Mouse (Mus musculus) heart, postnatal 0 days (tissue): Measurements from ENCODE around the gene Crim1. TPM values are rescaled to one million over a fixed set of nuclear protein-coding genes. Genes with fewer than 3 reads are reported as not detected.

ENCODE experiments used
- ATAC-seq: fragments of 200-750 bp; cut with Nextera tagmentation; 2 replicates; pipeline ENCODE4 v1.8.0; 2017; ENCODE audit warnings: low read depth, moderate number of reproducible peaks, moderate library complexity; ENCODE audit not compliant: insufficient read depth
- DNase-seq: peaks from one replicate; pipeline ENCODE4 v3.0.0-alpha.2; 2016; ENCODE audit warnings: low spot score
- H3K27ac ChIP-seq: fragments of 300-500 bp; sonication (generic); 2 replicates; pipeline ENCODE4 v1.5.1; 2014; ENCODE audit warnings: low read depth, mild to moderate bottlenecking
- H3K27me3 ChIP-seq: fragments of 300-500 bp; sonication (generic); 2 replicates; pipeline ENCODE4 v1.6.1; 2014; ENCODE audit warnings: low read length, mixed read lengths; ENCODE audit not compliant: control insufficient read depth, insufficient read depth
- H3K36me3 ChIP-seq: fragments of 300-500 bp; sonication (generic); replicated peaks from 2 replicates; pipeline ENCODE4 v1.6.1; 2014; ENCODE audit warnings: low read length, mixed read lengths; ENCODE audit not compliant: control insufficient read depth, insufficient read depth
- H3K4me1 ChIP-seq: fragments of 300-500 bp; sonication (generic); 2 replicates; pipeline ENCODE4 v1.6.1; 2014; ENCODE audit warnings: antibody characterized with exemption; ENCODE audit not compliant: control insufficient read depth, insufficient read depth
- H3K4me2 ChIP-seq: fragments of 300-500 bp; sonication (generic); 2 replicates; pipeline ENCODE4 v1.6.1; 2014; ENCODE audit warnings: low read depth, mild to moderate bottlenecking, low read length, moderate library complexity
- H3K4me3 ChIP-seq: fragments of 300-500 bp; sonication (generic); 2 replicates; pipeline ENCODE4 v1.5.1; 2014; ENCODE audit warnings: low read depth, low read length
- H3K9ac ChIP-seq: fragments of 300-500 bp; sonication (generic); replicated peaks from 2 replicates; pipeline ENCODE4 v1.6.1; 2014; ENCODE audit warnings: low read depth, low read length, mixed read lengths
- H3K9me3 ChIP-seq: fragments of 300-500 bp; sonication (generic); replicated peaks from 2 replicates; pipeline ENCODE4 v1.6.1; 2016; ENCODE audit warnings: low read length; ENCODE audit not compliant: control insufficient read depth
- CTCF ChIP-seq: IDR thresholded peaks from 2 replicates; pipeline ENCODE4 v1.5.1; 2016; ENCODE audit warnings: antibody characterized with exemption, control low read depth, low read depth
- EP300 ChIP-seq: IDR thresholded peaks from 2 replicates; pipeline ENCODE4 v1.6.1; 2016; ENCODE audit warnings: antibody characterized with exemption, low read depth
- WGBS: fragments of 180-500 bp; shearing (Covaris S2); extraction: QIAGEN DNeasy Blood & Tissue Kit; methylation state at CpG from one replicate; pipeline ENCODE4 v1.1.7; 2014; 5-methylcytosine and 5-hydroxymethylcytosine counted together
- polyA plus RNA-seq: library from polyadenylated mRNA; unstranded; fragments of >200 nt; fragmentation: Nextera tagmentation; extraction: Ambion mirVana; gene quantifications from 2 replicates; pipeline ENCODE4 v1.2.1, GENCODE M21; 2015
- total RNA-seq: library from RNA; depleted of rRNA; stranded (reverse); fragments of >200 nt; gene quantifications from 2 replicates; pipeline ENCODE4 v1.2.3, GENCODE M21; 2014; ENCODE audit warnings: low replicate concordance

Crim1 gene
- total and polyA plus RNA-seq, 2 experiments from 2014 or later, result 3.3 to 47.5 TPM

DNA sequence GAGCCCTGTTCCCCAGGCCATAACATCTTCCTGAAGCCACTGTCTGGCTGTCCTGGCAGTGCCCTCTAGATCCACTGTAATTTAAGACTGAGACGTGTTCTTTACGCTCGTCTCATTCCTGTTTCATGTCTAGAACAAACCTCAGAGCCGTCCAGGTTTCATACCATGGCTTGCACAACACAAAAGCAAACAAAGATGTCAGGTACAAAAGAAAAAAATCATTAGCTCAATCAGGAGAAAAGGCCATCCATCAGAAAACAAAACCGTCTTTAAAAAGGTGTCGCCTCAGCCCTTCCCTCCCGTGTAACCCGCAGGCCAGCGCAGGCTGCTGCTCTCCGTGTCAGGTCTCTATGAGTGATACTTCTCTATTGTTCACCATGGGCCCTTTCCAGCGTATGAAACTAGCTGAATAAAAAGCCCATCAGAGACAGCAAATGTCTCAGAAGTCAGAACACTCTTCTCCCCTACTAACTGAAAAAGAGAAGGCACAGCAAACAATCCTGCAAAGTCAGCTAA lies 179.7 kb downstream of the Crim1 start:
- Histone ChIP-seq H3K36me3 (peaks cover 51% of the 10 kb centered on the region), H3K9ac (no peak overlapping the region), H3K27me3 (no peaks in the 10 kb centered on the region), H3K9me3 (no peaks in the 10 kb centered on the region), H3K4me1 (no peaks in the 10 kb centered on the region), H3K4me3 (no peak overlapping the region), H3K27ac (no peak overlapping the region), H3K4me2 (no peak overlapping the region)
- DNase-seq, result no peak
- 90% methylated on average over 11 of the region's 11 CpGs for WGBS
- TF ChIP-seq EP300 (no peak), CTCF (no peak)
- no peak for ATAC-seq

DNA sequence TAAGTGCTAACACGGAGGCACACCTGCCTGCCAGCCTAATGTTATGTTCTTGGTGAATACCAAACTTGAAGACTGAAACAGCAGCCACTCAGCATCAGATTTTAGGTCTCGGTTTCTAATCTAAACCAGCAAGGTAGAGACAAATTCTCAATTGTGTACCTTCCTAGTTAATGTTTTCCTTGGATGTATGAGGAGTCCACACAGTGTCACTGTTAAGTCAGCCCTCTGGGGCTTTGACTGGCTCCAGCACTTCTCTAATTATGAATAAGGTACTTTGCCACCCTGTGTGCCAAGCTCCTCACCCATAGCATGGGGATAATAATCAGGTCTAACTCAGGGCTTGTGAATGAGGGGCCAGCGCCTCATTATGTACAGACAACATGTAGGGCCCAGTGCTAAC lies 182.3 kb downstream of the Crim1 start:
- ATAC-seq (no peak), DNase-seq (no peak)
- no peaks in the 10 kb centered on the region for H3K4me1 ChIP-seq
- 92% methylated on average over 3 of the region's 3 CpGs for WGBS
- TF ChIP-seq CTCF (no peak), EP300 (no peak)
- H3K27ac ChIP-seq, result no peak overlapping the region
- H3K9me3 ChIP-seq, result no peaks in the 10 kb centered on the region
- no peaks in the 10 kb centered on the region for H3K27me3 ChIP-seq
- no peak overlapping the region for H3K9ac ChIP-seq
- peaks cover 48% of the 10 kb centered on the region for H3K36me3 ChIP-seq
- no peak overlapping the region for H3K4me3 ChIP-seq
- H3K4me2 ChIP-seq, result no peak overlapping the region

DNA sequence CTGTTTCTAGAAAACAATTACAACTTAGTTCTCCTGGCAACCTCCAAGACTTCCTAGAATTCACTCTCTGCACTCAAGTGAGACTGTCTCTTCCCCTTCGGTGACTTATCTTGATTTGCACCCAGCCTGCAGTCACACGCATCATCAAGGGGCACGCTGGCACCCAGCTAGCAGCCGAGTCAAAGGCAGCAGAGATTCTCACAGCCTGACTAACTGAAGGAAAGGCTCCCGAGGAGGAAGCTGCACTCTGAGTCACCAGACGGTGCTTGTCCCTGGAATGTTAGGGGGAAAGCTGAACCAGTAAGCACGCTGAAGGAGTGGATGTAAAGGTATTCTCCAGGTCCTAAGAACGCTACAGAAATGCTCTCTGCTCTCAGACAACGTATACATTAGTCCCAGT lies 187.6 kb downstream of the Crim1 start:
- H3K27me3 ChIP-seq, result no peaks in the 10 kb centered on the region
- TF ChIP-seq CTCF (no peak), EP300 (no peak)
- H3K4me2 ChIP-seq, result no peak overlapping the region
- no peaks in the 10 kb centered on the region for H3K9me3 ChIP-seq
- WGBS, result 50% methylated on average over 9 of the region's 9 CpGs
- no peak overlapping the region for H3K9ac ChIP-seq
- no peak overlapping the region for H3K27ac ChIP-seq
- peaks cover 23% of the 10 kb centered on the region for H3K36me3 ChIP-seq
- ATAC-seq (no peak), DNase-seq (no peak)
- no peak overlapping the region for H3K4me3 ChIP-seq
- no peaks in the 10 kb centered on the region for H3K4me1 ChIP-seq

DNA sequence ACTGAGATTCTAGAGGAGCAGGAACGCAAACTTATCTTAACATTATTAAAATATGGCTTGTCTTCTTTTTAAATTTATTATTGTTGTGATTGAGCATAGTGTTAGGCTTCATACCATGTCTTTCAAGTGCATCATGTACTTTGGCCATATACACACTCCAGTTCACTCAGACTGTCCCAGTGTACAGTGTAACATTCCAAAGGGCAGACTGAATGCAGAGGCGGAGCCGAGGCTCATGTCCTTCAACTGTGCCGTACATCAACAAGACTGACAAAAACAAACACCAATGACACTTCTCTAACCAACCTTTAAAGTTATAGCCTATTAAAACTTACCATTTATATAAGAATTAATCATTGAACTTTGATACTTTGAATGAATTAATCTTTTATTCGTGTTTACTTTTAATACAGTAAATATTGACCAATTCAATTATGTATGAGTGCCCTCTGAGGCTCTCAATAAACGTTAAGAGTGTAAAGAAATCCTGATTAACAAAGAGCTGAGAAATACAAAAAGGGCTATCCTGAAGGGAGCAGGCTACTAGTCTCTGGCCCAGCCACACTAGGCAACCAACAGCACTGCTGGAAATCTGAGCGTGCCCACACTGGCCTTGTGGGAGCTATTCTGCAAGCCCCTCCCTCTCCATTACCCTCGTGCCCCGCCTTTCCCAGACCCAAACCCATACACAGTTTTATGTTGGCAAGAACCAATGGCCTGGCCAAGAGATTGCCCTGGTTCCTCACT lies 188.2 kb downstream of the Crim1 start:
- Histone ChIP-seq H3K27ac (no peak overlapping the region), H3K4me3 (no peak overlapping the region), H3K27me3 (no peaks in the 10 kb centered on the region), H3K9ac (no peak overlapping the region), H3K4me1 (no peaks in the 10 kb centered on the region), H3K9me3 (no peaks in the 10 kb centered on the region), H3K4me2 (no peak overlapping the region), H3K36me3 (peaks cover 17% of the 10 kb centered on the region)
- no peak for TF ChIP-seq EP300
- no peak for TF ChIP-seq CTCF
- DNase-seq (no peak), ATAC-seq (peak; percentile 60; the same call in 1 of the 2 replicates)
- WGBS, result 67% methylated on average over 9 of the region's 9 CpGs

DNA sequence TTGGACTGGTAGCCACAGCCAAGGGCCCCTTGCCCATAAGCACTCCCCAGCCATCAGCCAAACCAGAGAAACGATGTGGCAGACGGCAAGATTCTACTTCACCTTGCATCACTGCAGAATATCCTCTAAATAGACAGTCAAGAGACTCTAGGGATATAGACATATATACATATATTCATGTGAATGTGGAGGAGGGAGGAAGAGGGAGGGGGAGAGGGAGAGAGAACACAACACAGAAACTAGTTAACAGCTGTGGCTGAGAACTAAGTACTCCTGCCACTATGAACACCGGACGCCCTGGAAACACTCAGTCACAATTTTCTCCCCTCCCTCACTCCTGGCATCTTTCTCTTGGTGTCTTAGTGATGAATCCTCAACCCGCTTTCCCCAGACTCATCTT lies 189.5 kb downstream of the Crim1 start:
- Histone ChIP-seq H3K9me3 (no peaks in the 10 kb centered on the region), H3K4me1 (no peaks in the 10 kb centered on the region), H3K4me2 (no peak overlapping the region), H3K9ac (no peak overlapping the region), H3K27me3 (no peaks in the 10 kb centered on the region), H3K36me3 (peaks cover 4% of the 10 kb centered on the region; the same call in 1 of the 2 replicates), H3K27ac (no peak overlapping the region), H3K4me3 (no peak overlapping the region)
- TF ChIP-seq CTCF, result no peak
- no peak for TF ChIP-seq EP300
- no peak for ATAC-seq
- 83% methylated on average over 5 of the region's 5 CpGs for WGBS
- no peak for DNase-seq
